Mouse (Mus musculus): ENCODE measurements at regions not wholly inside any gene's neighbourhood (a gene's known extent, or its start where the extent isn't known, plus 50 kb on each side); places are given as distances from the start of the nearest gene placed in this dataset.

- no peak for TF ChIP-seq CTCF (IDR thresholded peaks at IDR 0.05; ENCODE audit: low read depth, low read length)
- no peak for TF ChIP-seq POLR2A (IDR thresholded peaks at IDR 0.05; ENCODE audit: insufficient read depth, low read length)
- no peak for TF ChIP-seq EP300 (IDR thresholded peaks at IDR 0.05; ENCODE audit: insufficient read depth, low read depth, low read length)
These were observed 113.2 kb downstream of the Spry2 start for GRCm38 (mm10) chr14:105783428-105783827.
